Mouse (Mus musculus): ENCODE measurements around the gene Golt1b.

- TF ChIP-seq POLR2A (IDR thresholded peaks at IDR 0.05; ENCODE audit: extremely low read depth, insufficient read depth, low read length) (no peak), CTCF (IDR thresholded peaks at IDR 0.05; ENCODE audit: low read depth, low read length) (no peak)
Observed at GRCm38 (mm10) chr6:142347431-142348385, 39.3 kb upstream of the Golt1b start.

Measured in liver, adult 2 months (tissue).